In genomic region chr5:110548446-110548845, GRCm38 (mm10) we compare ENCODE assay signal across 17 mouse cellular contexts. TPM values are rescaled to one million over a fixed set of nuclear protein-coding genes. Genes with fewer than 3 reads are reported as not detected.
DNase-seq lines count a peak whose midpoint lies in the region; ATAC-seq and TF ChIP-seq lines count a peak whose summit lies in the region.
"Had no signal": no experiment of that assay in that cellular context is flagged by ENCODE, and none has a peak within 500 bp of the region (broad histone marks: within the 10 kb centered on the region; RNA-seq: fewer than 3 reads in every experiment).

No protein-coding gene starts in this region.

- no peaks in the 10 kb centered on the region for H3K36me3 ChIP-seq in forebrain, embryonic 14.5 days (ENCODE audit: control insufficient read depth, insufficient read depth, low read length)
- no peaks in the 10 kb centered on the region for H3K36me3 ChIP-seq in forebrain, embryonic 15.5 days
- H3K36me3 ChIP-seq in midbrain, embryonic 11.5 days (ENCODE audit: control insufficient read depth, insufficient read depth, low read length): no peaks in the 10 kb centered on the region
- no peaks in the 10 kb centered on the region for H3K36me3 ChIP-seq in midbrain, embryonic 15.5 days (replicated peaks)
- H3K36me3 ChIP-seq: embryonic facial prominence, embryonic 12.5 days; heart, embryonic 12.5 days; hindbrain, embryonic 15.5 days had no signal

- H3K9ac ChIP-seq in forebrain, embryonic 14.5 days (ENCODE audit: low read length): no peak overlapping the region
- H3K9ac ChIP-seq in forebrain, embryonic 15.5 days (replicated peaks): no peak overlapping the region
- no peak overlapping the region for H3K9ac ChIP-seq in midbrain, embryonic 11.5 days (ENCODE audit: low read length)
- no peak overlapping the region for H3K9ac ChIP-seq in midbrain, embryonic 15.5 days
- H3K9ac ChIP-seq: embryonic facial prominence, embryonic 12.5 days; forebrain, postnatal 0 days; heart, embryonic 12.5 days; hindbrain, embryonic 15.5 days had no signal

- DNase-seq in cerebellum, adult 2 months: peak in 1 of 2 experiments; percentile 38
- DNase-seq in cerebellum, postnatal 10 days: no peak
- DNase-seq in forebrain, embryonic 14.5 days (ENCODE audit: low spot score): peak; percentile 6
- peak; percentile 76 for DNase-seq in midbrain, embryonic 11.5 days (ENCODE audit: low spot score, missing footprints)
- DNase-seq in right cerebral cortex, postnatal 14 days: no peak
- DNase-seq: adrenal gland, adult 2 months; adrenal gland, postnatal 25 days; forebrain, postnatal 0 days; gastrocnemius, postnatal 14 days; kidney, adult 8-10 months had no signal

- TF ChIP-seq CTCF in cerebellum, adult 2 months (IDR thresholded peaks at IDR 0.05; ENCODE audit: borderline replicate concordance, insufficient read depth, low read depth, low read length): no peak

- peak overlapping the region; percentile 92 for H3K27ac ChIP-seq in cerebellum, adult 2 months (ENCODE audit: insufficient read depth, low read length)
- H3K27ac ChIP-seq in forebrain, embryonic 14.5 days (ENCODE audit: low read depth, low read length): no peak overlapping the region
- H3K27ac ChIP-seq in forebrain, embryonic 15.5 days (replicated peaks): no peak overlapping the region
- no peak overlapping the region for H3K27ac ChIP-seq in midbrain, embryonic 11.5 days (ENCODE audit: low read depth, low read length)
- H3K27ac ChIP-seq in midbrain, embryonic 15.5 days: no peak overlapping the region
- H3K27ac ChIP-seq: embryonic facial prominence, embryonic 12.5 days; hindbrain, embryonic 15.5 days had no signal

- 13% methylated on average over 7 of the region's 7 CpGs for WGBS in cerebellum, adult 2 months
- WGBS in forebrain, embryonic 14.5 days: 47% methylated on average over 7 of the region's 7 CpGs
- 31% methylated on average over 7 of the region's 7 CpGs for WGBS in forebrain, embryonic 15.5 days
- 29% methylated on average over 7 of the region's 7 CpGs for WGBS in midbrain, embryonic 11.5 days
- 24% methylated on average over 7 of the region's 7 CpGs for WGBS in midbrain, embryonic 15.5 days

- peaks cover 51% of the 10 kb centered on the region for H3K4me1 ChIP-seq in cerebellum, adult 2 months (ENCODE audit: control insufficient read depth, insufficient read depth, low read length)
- H3K4me1 ChIP-seq in forebrain, embryonic 14.5 days (ENCODE audit: control insufficient read depth, insufficient read depth, low read length): no peaks in the 10 kb centered on the region
- H3K4me1 ChIP-seq in forebrain, embryonic 15.5 days: peaks cover 13% of the 10 kb centered on the region; the same call in 1 of the 2 replicates
- H3K4me1 ChIP-seq in midbrain, embryonic 11.5 days (ENCODE audit: control insufficient read depth, insufficient read depth, low read length): 0 out of 2 replicates have a peak, but pooled peaks cover 2% of the 10 kb centered on the region
- peaks cover 30% of the 10 kb centered on the region for H3K4me1 ChIP-seq in midbrain, embryonic 15.5 days
- H3K4me1 ChIP-seq: embryonic facial prominence, embryonic 12.5 days had no signal

- no peak for ATAC-seq in forebrain, embryonic 14.5 days
- no peak for ATAC-seq in forebrain, embryonic 15.5 days (replicated peaks)
- no peak for ATAC-seq in midbrain, embryonic 11.5 days (ENCODE audit: low FRiP score)
- ATAC-seq in midbrain, embryonic 15.5 days (replicated peaks): no peak
- ATAC-seq: forebrain, postnatal 0 days; inflammation-experienced regulatory T-cells, adult 6 months; intestine, postnatal 0 days had no signal

- H3K4me3 ChIP-seq in cerebellum, adult 2 months (replicated peaks; ENCODE audit: insufficient read depth, low read depth, low read length): peak overlapping the region; percentile 4
- H3K4me3 ChIP-seq in forebrain, embryonic 14.5 days (ENCODE audit: low read depth, low read length): no peak overlapping the region
- no peak overlapping the region for H3K4me3 ChIP-seq in forebrain, embryonic 15.5 days
- H3K4me3 ChIP-seq in midbrain, embryonic 11.5 days (ENCODE audit: low read depth, low read length): no peak overlapping the region
- H3K4me3 ChIP-seq in midbrain, embryonic 15.5 days: no peak overlapping the region
- H3K4me3 ChIP-seq: embryonic facial prominence, embryonic 12.5 days; heart, embryonic 12.5 days; hindbrain, embryonic 15.5 days had no signal

- no peak overlapping the region for H3K4me2 ChIP-seq in forebrain, embryonic 14.5 days (ENCODE audit: low read length)
- H3K4me2 ChIP-seq in forebrain, embryonic 15.5 days (replicated peaks): no peak overlapping the region
- H3K4me2 ChIP-seq in midbrain, embryonic 11.5 days: no peak overlapping the region
- no peak overlapping the region for H3K4me2 ChIP-seq in midbrain, embryonic 15.5 days
- H3K4me2 ChIP-seq: embryonic facial prominence, embryonic 12.5 days; heart, embryonic 12.5 days; hindbrain, embryonic 15.5 days had no signal

- no peak for TF ChIP-seq POLR2A in cerebellum, adult 2 months (IDR thresholded peaks at IDR 0.05; ENCODE audit: borderline replicate concordance, insufficient read depth, low read length)

- H3K9me3 ChIP-seq in forebrain, embryonic 14.5 days (replicated peaks; ENCODE audit: control insufficient read depth, low read length): no peaks in the 10 kb centered on the region
- H3K9me3 ChIP-seq in forebrain, embryonic 15.5 days: no peaks in the 10 kb centered on the region
- no peaks in the 10 kb centered on the region for H3K9me3 ChIP-seq in midbrain, embryonic 11.5 days (ENCODE audit: control insufficient read depth, low read length)
- no peaks in the 10 kb centered on the region for H3K9me3 ChIP-seq in midbrain, embryonic 15.5 days
- H3K9me3 ChIP-seq: embryonic facial prominence, embryonic 12.5 days; heart, embryonic 12.5 days; hindbrain, embryonic 15.5 days had no signal

- no peaks in the 10 kb centered on the region for H3K27me3 ChIP-seq in cerebellum, adult 2 months (ENCODE audit: control insufficient read depth, insufficient read depth, low read length)
- H3K27me3 ChIP-seq in forebrain, embryonic 14.5 days (replicated peaks; ENCODE audit: control insufficient read depth, insufficient read depth, low read length): peaks cover 29% of the 10 kb centered on the region
- H3K27me3 ChIP-seq in forebrain, embryonic 15.5 days: peaks cover 35% of the 10 kb centered on the region
- H3K27me3 ChIP-seq in midbrain, embryonic 11.5 days (ENCODE audit: control insufficient read depth, insufficient read depth, low read length): peaks cover 29% of the 10 kb centered on the region
- H3K27me3 ChIP-seq in midbrain, embryonic 15.5 days (replicated peaks): peaks cover 34% of the 10 kb centered on the region

RNA-seq across cellular contexts. Expression of gene Galnt9, which starts 4.3 kb away (rescaled TPM):
- 102 and 107 TPM in 2 replicates for polyA plus RNA-seq in cerebellum, adult 2 months (2012; rRNA removed)
- polyA plus RNA-seq in forebrain, embryonic 14.5 days (2014; fragmentation: Nextera tagmentation; extraction: Ambion mirVana): 12.1 and 13.3 TPM in 2 replicates
- 12.8 and 14.2 TPM in 2 replicates for polyA plus RNA-seq in forebrain, embryonic 15.5 days (2015; fragmentation: Nextera tagmentation; extraction: Ambion mirVana)
- polyA plus RNA-seq in midbrain, embryonic 11.5 days (2014; fragmentation: Nextera tagmentation; extraction: Ambion mirVana): 5.0 and 5.8 TPM in 2 replicates
- 26.7 and 26.8 TPM in 2 replicates for polyA plus RNA-seq in midbrain, embryonic 15.5 days (2015; fragmentation: Nextera tagmentation; extraction: Ambion mirVana)
- polyA plus RNA-seq: heart, embryonic 12.5 days had no signal

Comparison
In these comparisons a context has a peak if more than half of its experiments do, and no peak if none do; other contexts are left out.
1. DNase-seq: peak in forebrain, embryonic 14.5 days (single experiment) and midbrain, embryonic 11.5 days (single experiment); none in cerebellum, postnatal 10 days (0 of 2) and right cerebral cortex, postnatal 14 days (single experiment).